Mouse (Mus musculus) stomach, postnatal 0 days (tissue): ENCODE results near the gene Hinfp.

Experiments used
- CTCF ChIP-seq: IDR thresholded peaks from 2 replicates; pipeline ENCODE4 v1.5.1; 2016; ENCODE audit warnings: antibody characterized with exemption, low read depth, mild to moderate bottlenecking, moderate library complexity
- EP300 ChIP-seq: optimal IDR thresholded peaks from 2 replicates; pipeline ENCODE3; 2016; ENCODE audit warnings: antibody characterized with exemption

DNA sequence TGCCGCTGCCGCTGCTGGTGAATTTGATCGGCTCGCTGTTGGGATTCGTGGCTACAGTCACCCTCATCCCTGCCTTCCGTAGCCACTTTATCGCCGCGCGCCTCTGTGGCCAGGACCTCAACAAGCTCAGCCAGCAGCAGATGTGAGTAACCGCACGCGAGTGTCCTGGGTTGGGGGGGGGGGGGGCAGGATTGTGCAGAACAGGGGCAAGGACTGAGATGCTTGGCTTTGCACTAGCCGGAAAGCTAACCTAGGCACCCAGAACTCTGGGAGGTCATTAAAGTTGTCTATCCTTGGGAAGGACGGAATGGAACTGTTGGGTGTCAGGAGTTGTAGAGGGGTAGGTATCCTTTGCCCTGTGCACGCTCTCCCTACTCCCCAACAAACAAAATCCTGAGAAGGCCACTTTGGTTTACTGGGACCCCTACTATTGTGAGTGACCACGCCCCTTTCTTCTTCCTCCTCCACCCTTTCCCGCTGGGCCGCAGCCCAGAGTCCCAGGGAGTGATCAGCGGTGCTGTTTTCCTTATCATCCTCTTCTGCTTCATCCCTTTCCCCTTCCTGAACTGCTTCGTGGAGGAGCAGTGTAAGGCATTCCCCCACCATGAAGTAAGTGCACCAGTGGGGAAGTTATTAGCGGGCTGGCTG is 21.7 kb upstream of the Hinfp start:
- TF ChIP-seq CTCF (no peak), EP300 (no peak)
